Mouse (Mus musculus) layer of hippocampus, adult 6 months (tissue): ENCODE data around the gene Gm28360. TPM values are rescaled to one million over a fixed set of nuclear protein-coding genes. Genes with fewer than 3 reads are reported as not detected.

Experiments used
- long read RNA-seq, 2 experiments: library from polyadenylated mRNA; unstranded; transcript quantifications; one replicate each; pipeline ENCODE4 v2.0.0; 2019 to 2020
- polyA plus RNA-seq: library from polyadenylated mRNA; unstranded; fragments of <200 nt; fragmentation: Nextera tagmentation; gene quantifications from 2 replicates; pipeline ENCODE4 v1.2.3, GENCODE M21; 2021

Gm28360 gene
- not detected in 2 replicates for polyA plus RNA-seq
- long read RNA-seq, experiment 1: 0 reads
- long read RNA-seq, experiment 2: 0 reads

GRCm38 (mm10) chr1:117829781-117830180, at the start of gene Gm28360:
Gene Gm28360 (plus strand): TSS chr1:117830081.

GRCm38 (mm10) chr1:117780833-117781232, 49.0 kb upstream of the Gm28360 start, which contains the start of gene B020011L13Rik:
Gene B020011L13Rik (plus strand): TSS chr1:117781133.

Other genes with a start within 250 kb of the Gm28360 start
- not detected in 2 replicates for gene Gm28363, start 132.9 kb upstream of the Gm28360 start, polyA plus RNA-seq
- not detected in 2 replicates for gene B020011L13Rik, start 48.9 kb upstream of the Gm28360 start, polyA plus RNA-seq
- gene Gm28168, start 97.9 kb downstream of the Gm28360 start, polyA plus RNA-seq: not detected in 2 replicates
- not detected in 2 replicates for gene Gm7145, start 135.9 kb downstream of the Gm28360 start, polyA plus RNA-seq